Mouse (Mus musculus) brain, embryonic 14.5 days (tissue): ENCODE data around the gene Esrp2.

Source experiments
- CTCF ChIP-seq: fragments of 200-500 bp; IDR thresholded peaks from 2 replicates; pipeline ENCODE4 v1.5.1; 2012; ENCODE audit warnings: inconsistent platforms, mild to moderate bottlenecking, moderate library complexity, borderline replicate concordance; ENCODE audit not compliant: insufficient read depth, insufficient read length; ENCODE audit errors: extremely low read depth
- POLR2A ChIP-seq: fragments of 200-500 bp; IDR thresholded peaks from 2 replicates; pipeline ENCODE4 v1.6.1; 2012; ENCODE audit warnings: mild to moderate bottlenecking, inconsistent platforms, borderline replicate concordance; ENCODE audit not compliant: poor library complexity, insufficient read depth, insufficient read length, severe bottlenecking; ENCODE audit errors: extremely low read depth

DNA sequence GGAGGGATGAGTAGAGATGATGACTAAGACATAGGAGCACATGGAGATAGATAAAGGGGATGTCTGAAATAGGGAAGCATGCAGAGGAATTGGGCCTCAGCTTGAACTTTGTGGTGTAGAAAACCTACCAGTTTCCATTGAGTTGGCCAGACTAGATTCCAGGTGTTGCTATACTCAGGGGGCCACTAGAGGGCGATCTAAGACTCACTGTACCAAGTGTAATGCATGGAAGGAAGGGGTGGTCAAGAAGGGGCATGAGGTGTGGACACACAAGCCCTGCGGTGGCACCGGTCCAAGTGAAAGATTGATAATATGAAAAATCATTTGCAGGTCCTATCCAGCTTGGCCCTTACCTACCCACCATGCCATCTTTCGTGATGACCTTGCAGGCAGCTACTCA, 28.7 kb upstream of the Esrp2 start:
- TF ChIP-seq CTCF (peak; percentile 76; the same call in 1 of the 2 replicates), POLR2A (no peak)
